Mouse (Mus musculus) right cerebral cortex, postnatal 25 days (tissue): ENCODE results near the gene Plxdc2.

Experiments
- DNase-seq: peaks from one replicate; pipeline ENCODE4 v3.0.0; 2022

Plxdc2 gene

DNA sequence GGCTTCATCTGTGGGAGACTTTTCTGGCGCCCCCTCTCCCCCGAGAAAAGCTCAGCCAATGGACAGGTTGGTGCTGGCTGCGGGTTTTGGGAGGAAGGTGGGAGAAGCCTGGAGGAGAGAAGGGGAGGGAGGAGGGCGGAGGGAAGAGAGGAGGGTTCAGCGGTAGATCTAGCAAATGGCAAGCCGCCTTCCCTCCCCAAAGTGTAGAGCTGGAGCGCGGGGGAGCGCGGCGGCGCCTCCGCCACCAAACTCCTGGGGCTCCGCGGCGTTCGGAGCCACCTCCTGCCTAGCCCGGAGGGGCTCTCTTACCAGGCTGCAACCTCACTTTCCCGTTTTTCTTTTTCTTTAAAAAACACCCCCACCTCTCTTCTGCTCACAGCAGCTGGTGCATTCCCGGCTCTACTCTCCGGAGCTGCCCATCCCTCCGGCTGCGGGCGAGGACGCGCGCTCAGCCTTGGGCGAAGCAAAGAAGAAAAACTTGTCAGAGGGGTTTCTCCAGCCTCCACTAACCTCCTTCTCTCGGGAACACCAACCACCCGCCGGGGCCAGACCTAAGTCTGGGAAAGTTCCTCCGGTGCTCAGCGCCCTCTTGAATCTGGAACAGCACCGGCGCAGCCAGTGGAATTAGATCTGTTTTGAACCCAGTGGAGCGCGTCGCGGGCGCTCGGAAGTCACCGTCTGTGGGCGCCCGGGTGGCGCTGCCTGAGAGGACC lies at the start of gene Plxdc2:
TSS of gene Plxdc2 (plus strand) at position 199 of the 713 bp plus-strand sequence.
- DNase-seq: peak; percentile 89

DNA sequence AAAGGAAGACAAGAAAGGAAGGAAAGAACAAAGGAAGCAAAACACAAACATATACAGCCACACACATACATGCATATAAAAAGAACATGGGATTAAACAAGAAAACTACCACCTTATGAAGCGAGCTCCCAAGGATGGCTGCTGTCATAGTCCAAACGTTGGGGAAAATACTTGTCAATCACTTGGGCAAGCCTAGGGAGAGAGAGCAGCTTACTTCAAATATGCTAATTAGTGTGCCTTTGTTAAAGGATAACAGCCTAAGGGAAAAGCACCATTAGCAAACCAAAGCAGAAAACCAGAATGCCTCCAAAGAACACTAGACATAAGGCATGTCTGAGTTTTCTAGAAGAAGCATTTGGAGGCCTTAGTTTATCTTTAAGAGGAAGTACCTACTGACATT lies 45.7 kb upstream of the Plxdc2 start:
- DNase-seq: no peak

DNA sequence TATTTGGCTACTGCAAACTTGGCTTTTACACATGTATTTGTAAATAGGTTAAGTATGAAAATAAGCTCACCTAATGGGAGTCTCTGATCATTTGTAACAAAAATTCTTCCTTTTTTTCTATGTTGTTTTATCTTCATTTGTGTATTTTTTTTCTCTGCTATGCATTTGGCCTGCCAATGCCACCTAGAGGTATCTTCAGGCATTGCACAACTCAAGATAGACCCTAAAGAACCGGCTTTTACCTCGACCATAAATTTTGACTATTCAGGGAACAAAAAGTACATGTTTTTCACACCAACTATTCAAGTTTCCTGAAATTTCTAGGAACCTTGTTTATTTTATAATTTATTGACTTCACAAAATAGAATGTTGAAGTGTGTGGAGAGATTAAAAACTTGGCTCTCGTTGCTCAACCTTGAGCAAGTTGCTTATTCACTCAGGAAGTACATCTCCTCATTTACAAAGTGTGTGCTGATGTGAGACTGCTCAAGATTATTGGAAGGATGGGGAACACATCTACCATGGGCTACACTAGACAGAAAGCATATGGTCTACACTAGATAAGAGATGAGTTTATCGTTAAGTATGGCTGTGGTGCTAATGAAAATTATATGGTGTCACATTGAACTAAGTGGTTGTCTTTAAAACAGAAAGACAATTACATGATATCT lies 43.6 kb upstream of the Plxdc2 start:
- DNase-seq: no peak

DNA sequence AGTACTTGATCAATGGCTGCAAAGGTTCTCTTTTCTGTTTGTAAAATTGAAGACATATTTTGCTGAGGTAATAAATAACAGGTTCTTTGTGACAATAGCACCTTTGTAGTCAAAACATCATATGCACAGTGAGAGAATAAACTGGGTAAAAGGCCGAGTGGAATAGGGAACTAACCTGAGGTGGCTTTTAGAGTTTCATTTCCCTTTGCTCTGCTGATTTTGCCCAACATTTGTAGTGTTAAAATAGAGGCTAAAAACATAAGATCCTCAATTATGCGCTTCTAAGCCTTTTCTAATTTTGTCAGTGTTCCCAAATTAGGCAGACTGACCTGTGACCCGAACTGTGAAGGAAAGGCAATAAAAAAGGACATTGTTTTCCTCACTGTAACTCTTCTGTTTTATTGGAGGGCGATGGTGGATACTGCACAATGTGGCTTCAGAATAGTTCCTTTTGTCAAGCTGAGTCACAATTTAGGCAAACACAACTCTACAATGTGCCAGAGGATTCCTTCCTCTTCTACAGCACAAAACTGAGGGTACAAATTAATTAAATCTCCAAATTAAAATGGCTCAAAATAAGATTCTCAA lies 20.8 kb upstream of the Plxdc2 start:
- no peak for DNase-seq

DNA sequence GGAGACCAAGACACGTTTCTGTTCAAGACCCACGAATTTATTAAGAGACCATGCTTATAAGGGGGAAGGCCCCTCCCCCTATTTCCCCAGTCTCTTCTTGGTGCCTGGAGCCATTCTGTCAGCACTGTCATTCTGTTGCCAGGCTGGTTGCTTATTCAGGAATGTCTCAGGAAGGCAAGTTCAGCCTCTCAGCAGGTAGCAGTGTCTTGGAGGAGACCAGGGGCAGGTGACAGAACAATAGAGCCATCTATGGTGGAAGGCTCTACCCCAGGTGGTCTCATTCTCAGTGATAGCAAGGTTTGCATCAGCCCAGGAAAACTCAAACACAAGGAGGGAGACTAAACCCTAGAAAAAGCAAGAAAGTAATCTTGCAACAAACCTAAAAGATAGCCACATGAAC lies 11.5 kb upstream of the Plxdc2 start:
- no peak for DNase-seq

DNA sequence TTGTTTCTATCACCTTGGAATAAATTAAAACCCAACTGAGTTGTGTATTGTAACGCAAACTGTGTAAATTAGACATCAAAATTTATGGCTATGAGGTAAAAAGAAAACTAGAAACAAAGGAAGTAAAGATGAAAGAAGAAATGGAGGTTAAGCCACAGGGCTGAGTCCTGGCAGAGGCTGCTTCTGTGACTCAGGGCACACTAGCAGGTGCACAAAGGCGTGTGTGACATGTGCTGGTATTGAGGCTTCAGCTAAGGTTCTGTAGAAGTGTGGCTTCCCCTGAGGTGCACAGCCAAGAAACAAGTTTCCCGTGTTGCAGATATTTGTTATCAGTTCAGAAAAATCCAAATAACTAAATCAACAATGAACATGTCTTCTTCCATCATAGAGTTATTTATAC lies 5.0 kb upstream of the Plxdc2 start:
- no peak for DNase-seq

DNA sequence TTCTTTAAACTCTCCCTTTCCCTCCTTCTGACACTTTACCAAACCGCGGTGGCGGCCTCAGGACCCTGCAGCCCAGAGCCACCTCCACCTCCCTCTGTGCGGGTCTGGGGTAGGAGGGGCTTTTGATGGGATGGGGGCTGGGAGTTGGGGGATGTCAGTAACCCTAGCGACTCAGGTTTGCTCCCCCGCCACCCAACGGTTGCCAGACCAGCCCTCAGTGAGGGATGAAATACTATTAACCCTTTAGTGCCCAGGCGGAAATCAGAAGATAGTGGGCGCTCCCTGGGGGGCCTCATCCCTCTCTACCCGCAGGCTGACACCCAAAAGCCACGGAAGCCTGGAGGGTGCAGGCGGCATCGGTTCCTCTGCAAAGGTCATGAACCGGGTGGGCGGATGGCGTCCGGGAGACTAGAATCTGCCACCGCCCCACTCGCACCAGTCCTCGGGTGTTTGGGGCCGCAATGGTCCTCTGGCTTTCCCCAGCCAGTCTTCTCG lies 446 bp upstream of the Plxdc2 start:
- peak; percentile 57 for DNase-seq

DNA sequence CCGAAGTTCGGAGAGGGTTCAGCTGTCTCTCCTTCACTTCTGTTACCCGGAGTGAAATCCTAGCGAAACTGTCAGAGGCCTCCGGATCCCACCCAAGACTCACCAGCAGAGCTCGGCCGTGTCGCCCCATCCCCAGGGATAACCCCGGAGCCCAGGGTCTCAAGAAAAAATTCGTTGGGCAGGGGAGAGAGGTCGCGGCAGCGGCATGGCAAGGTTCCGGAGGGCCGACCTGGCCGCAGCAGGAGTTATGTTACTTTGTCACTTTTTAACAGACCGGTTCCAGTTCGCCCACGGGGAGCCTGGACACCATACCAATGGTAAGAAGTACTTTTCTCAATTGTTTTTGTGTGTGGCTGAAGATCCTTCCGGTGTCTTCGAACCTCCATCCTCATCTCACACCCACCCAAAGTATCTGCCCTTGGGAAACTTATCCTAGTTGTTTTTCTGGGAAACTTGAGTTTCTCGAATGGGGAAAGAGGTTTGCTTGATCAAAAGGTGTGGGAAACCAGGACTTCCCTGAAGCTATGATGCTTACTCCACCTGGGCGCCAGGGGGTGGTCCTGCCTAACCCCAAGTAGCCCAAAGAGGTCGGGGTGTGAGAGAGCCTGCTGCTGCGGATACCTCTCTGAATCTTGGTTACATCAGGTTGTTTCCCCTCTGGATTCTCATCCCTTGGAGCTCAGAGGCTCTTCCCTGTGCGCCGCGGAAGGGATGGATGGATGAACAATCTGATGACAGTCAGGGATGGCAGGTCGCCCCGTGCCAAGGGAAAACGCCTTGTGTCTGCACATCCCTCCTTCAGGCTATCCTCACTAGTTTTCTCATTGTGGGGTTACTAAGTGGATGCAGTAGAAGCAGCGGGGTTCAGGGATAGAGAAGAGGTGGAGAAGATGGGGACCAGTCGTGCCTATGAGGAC lies 1.1 kb downstream of the Plxdc2 start:
- DNase-seq: no peak

DNA sequence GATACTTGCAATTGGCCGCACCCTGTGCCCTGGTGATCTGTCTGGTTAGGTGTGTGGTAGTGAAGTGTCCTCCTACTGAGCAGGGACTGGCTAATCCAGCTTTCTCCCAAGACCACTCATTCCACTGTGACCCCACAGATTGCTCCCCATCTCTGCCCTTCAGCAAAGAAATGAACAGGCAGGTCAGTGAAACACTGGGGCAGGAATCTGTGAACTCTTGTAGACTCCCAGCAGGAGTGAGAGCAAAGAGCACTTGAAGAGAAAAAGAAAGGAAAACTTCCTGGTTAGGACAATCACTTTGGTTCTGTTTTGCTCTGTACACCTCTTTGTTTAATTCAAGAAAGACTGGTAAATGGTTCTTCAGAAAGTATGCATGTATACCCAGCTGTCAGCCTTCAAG lies 1.8 kb downstream of the Plxdc2 start:
- no peak for DNase-seq

DNA sequence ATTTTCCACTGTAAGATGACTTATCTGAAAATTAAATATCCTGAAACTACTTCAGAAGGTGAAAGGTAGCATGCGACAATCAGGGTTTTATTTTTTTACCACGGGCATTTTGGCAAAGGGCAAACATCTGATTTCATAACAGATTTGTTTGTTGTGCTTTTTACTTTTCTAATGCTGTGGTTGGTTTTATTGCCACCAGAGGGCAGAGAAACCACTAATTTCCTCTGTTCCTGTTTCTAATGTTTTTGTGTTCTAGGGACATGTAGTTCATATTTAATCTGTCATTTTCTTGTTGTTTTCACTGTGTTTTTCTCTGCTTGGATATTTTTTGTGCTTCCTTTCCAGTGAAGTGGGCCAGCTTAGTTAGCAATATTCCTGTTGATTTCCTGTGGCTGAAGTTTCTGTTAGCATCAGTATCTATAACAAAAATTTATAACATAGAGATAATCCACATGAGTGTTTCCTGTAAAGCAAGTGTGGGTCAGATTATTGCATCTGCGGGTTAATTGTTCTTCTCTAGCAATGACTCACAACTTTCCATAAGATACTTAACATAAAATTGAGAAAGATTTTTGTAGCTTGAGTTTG lies 3.3 kb downstream of the Plxdc2 start:
- DNase-seq: no peak

DNA sequence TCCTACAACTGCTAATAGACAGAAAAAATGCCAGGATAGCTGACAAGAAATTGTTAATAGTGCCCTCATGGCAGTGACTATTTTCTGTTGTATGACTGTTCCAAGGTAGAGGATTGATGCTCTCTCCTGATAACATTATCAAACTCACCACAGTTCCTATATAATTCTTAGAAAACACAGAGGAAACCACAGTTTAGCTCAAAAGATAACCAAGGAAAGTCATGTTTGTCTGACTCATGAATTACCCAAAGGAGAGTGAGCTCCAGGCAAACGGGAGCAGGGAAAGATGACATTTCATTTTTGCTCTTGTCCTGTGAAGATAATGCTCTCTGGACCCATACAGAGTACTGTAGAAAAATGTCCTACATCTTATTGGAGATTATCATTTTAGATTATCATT lies 8.6 kb downstream of the Plxdc2 start:
- no peak for DNase-seq

DNA sequence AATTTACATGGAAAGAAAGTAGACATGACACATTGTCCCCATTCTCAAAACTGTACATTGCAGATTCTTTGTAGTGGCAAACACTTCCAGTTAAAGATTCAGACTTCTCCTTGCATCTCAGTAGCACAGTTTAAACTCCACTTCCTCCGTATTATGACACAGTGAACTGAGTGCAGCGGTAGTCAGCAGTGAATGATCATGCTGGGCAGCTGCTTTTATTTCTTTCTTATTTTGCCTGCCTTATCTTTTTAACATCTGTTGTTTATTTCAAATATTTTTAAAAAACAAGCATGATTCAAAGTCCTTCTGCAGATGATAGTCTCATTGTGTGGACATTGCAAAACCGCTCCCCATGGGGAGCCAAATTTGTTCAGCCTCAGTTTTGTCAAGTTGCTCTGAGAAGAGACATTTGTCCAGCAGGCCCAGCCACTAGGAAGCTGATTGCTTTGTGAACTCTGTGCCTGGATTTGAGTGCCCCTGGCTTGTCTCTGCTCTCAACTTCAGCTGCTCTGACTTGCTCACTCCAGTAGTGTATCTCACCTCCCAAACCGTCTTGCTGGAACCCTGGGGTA lies 9.8 kb downstream of the Plxdc2 start:
- no peak for DNase-seq

DNA sequence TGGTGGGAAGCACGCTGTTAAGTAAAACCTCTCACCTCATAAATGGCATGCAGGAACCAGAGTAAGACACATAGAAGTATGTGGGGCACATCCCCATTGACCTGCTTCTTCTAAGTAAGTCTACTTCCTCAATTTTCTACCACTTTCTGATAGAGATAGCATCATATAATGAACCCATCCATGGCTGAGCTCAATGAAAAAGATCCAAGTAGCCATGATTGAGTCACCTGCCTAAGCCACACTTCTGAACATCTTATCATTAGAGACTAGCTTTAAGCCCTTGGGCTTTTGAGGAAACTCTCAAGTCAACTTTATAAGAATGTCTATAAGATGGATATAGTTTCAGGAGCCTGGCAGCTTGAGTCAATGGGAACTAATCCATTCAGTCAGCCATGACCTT lies 14.3 kb downstream of the Plxdc2 start:
- DNase-seq: no peak

DNA sequence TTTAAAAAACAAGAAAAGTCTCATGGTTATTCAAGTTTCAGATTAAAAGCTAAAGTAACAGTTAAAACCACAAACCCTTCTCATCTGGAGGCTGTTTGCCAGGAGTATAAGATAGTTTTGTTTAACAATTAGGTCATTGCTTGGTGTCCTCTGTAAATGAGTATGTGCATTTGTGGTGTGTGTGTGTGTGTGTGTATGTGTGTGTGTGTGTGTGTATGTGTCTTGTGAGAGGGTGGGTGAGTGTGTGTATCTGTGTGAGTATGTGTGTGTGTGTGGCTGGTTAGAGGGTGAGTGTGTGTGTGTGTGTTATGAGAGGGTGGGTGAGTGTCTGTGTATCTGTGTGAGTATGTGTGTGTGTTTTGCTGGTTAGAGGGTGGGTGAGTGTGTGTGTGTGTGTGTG lies 18.2 kb downstream of the Plxdc2 start:
- no peak for DNase-seq

DNA sequence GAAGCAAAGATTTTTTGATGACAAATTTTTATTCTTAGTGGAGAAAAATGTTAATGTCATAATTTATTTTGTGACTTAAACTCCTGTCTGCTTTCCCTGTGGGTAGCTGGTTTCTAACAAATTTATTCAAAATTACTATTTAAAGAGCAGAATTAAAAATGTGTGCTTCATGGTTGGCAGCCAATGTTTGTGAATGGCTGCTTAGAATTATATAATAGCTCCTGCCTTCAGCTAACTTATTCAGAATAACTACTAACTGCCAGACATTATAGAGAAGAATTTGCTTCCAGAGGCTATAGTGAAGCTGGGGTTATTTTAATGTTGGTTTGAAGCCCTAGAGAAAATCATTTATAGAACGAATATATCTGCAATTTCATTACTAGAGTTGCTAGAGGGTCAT lies 30.1 kb downstream of the Plxdc2 start:
- no peak for DNase-seq

DNA sequence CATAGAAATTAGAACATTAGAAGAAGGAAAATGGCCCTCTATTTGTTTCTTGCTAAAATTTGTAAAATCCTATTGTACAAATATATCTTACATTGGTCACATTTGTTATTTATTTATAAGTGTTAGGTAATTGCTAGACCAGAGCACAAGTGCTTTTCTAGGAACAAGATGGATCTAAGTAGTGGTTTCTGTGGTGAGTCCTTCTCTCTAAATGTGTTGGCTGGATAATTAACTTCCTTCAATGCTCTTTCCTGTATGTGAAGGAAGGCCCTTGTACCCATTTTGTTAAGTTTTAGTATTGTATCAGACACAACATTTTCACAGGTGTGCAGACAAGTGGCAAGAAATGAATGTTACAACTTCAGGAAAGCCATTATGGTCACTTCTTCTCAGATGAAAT lies 30.6 kb downstream of the Plxdc2 start:
- no peak for DNase-seq

DNA sequence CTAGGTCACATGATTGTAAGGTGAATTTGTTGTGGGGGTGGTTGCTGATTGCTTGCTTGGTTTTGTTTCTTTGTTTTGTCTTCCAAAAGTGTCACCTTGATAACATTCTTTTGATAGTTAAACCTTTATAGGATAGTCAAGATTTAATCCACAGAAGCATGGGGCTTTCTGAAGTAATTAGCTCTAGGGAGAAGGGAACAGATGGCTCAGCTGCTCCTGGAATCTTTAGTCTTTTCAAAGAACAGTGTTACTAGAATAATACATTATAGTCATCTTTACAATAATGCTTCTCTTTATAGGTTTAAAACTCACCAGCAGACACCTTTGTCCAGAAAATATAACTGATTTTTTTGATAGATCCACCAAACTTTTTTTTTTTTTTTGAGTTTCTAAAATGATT lies 31.7 kb downstream of the Plxdc2 start:
- no peak for DNase-seq

DNA sequence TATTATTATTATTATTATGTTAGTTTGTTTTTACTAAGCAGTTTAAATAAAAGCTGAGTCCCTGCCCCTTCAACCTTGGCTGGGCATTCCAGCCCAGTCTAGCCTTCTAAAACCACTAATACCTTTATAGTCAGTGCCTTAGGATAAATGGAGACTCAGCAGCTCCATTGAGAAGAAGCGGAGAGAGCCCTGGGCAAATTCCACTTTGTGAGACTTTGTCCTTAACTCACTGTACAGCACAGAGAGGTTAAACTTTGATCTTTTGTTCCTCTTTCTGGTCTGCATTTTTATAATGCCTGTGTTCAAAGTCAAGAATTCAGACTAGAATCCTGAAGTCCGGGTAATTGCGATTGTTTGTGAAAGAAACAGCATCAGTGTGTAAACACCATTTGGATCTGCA lies 41.4 kb downstream of the Plxdc2 start:
- no peak for DNase-seq

DNA sequence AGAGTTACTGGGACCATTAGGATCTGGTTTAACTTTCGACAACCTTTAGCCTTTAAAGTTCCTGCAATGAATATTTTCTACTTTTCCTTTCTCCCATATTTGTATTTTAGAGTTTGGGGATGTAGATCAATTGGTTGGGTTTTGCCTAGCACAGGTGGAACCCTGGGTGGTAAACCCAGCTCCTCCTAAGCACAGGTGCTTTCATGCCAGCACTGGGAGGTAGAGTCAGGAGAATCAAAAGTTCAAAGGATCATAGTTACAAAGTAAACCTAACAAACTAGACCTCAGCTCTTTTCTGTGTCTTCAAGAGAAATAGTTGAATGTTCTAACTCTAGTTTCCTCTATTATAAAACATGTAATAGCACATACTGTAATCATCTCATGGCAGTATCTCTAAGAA lies 41.9 kb downstream of the Plxdc2 start:
- no peak for DNase-seq

DNA sequence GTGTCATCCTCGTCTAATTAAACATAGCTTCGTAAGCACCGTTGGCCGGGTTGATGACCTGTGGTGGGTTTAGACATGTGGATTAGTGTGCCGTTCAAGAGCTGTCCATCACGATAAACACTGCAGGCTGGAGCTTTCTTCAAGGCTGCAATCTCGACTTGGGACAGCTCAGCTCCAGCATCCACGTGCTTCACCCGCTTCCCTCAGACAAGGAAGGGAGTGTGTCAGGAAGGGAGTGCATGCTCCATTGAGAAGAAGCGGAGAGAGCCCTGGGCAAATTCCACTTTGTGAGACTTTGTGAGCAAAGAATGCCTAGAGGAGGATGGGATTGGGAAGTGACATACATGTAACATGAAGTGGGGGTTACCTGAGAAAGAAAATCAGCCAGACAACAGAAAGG lies 42.8 kb downstream of the Plxdc2 start:
- no peak for DNase-seq

DNA sequence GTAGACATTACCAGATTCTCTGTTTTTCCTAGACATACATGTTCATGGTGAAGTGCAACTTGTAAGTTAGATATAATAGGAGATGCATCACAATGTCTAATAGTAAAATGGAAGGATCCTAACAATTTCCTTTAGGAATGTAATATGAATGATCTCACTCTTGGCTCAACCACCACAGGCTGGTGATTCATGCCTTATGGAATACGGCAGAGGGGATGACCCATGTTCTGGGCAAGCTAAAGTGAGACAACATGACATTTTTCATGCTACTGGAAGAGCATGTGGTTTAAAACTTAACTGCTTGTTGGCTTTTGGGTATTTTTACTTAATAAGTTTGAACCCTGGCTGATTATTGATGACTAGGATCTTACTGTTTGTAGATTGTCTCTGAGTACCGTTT lies 50.4 kb downstream of the Plxdc2 start:
- DNase-seq: no peak

DNA sequence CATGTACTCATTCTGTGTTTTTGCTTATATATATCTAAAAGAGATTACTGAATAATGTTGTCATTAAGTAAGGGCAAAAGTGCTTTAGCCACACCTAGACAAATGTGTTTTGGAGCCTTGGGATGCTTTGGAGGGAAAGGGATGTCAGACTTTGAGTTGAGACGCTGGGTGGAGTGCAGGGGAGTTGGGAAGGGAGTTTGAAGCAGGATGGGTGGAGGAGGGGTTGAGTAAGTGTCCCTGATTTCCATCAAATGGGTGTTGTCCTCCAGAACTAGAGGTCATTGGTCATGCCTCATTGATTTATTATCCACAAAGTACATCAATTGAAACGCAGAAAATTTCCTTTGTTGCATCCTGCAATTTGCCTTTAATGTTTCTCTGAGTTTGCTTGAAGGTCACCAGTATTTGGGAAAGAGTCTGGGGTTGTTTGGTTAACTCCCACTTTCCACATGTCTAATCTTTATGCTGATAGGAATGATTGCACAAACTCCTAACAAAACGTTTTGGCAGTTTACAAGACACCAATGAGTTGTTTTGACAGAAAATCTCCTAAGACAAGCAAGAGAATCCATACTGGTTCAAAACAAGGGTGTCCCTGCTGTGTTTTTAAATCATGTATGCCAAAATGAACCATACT lies 58.4 kb downstream of the Plxdc2 start:
- DNase-seq: no peak
